Mouse (Mus musculus): ENCODE data around the gene Hes2. TPM values are rescaled to one million over a fixed set of nuclear protein-coding genes. Genes with fewer than 3 reads are reported as not detected.

The Hes2 gene
- polyA plus RNA-seq, 1 experiment: 0.39 TPM

DNA sequence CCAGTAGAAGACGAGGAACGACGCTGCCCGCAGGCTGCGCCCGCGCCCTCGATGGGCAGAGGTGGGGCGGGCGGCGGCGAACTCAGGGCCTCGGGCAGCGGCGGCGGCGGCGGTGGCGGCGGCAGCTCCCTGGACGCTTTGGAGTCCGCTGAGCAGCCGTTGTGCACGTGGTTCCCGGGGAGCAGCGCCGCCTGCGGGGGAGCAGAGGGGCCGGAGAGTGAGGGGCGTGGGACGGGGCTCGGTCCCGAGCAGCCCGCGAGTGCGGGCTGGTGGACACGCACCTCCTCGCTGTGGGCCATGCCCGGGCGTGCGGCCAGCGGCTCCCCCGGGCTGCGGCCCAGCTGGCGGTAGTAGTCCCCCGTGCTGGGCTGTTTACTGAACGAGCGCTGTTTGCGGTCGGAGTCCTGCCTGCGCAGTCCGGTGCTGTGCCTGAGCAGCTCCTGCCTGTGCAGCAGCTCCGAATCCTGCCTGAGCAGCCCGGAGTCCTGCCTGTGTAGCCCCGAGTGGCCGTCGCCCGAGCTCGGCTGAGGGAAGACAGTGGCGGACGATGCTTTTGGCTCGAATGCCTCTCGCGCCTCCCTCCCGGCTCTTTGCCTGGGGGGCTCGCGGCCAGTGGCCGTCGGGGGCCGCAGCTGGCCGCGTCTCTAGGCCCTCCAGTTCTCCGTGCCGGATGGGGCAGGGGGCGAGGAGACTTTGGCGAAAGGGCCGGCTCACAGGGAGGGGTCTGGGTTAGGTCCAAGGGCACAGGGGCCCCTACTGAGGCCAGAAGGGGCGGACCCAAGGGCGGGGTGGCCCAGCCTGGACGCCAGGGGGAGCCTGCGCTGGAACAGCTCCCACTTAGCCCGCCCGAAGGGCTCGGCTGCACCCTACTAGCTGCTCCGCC lies 27.7 kb upstream of the Hes2 start:
- peaks cover 8% of the 10 kb centered on the region for H3K4me1 ChIP-seq (ENCODE audit: control insufficient read depth, insufficient read depth, low read length)
- TF ChIP-seq CTCF (IDR thresholded peaks at IDR 0.05; ENCODE audit: low read depth, low read length) (peak; percentile 33), POLR2A (IDR thresholded peaks at IDR 0.05; ENCODE audit: insufficient read depth, low read length) (no peak)

DNA sequence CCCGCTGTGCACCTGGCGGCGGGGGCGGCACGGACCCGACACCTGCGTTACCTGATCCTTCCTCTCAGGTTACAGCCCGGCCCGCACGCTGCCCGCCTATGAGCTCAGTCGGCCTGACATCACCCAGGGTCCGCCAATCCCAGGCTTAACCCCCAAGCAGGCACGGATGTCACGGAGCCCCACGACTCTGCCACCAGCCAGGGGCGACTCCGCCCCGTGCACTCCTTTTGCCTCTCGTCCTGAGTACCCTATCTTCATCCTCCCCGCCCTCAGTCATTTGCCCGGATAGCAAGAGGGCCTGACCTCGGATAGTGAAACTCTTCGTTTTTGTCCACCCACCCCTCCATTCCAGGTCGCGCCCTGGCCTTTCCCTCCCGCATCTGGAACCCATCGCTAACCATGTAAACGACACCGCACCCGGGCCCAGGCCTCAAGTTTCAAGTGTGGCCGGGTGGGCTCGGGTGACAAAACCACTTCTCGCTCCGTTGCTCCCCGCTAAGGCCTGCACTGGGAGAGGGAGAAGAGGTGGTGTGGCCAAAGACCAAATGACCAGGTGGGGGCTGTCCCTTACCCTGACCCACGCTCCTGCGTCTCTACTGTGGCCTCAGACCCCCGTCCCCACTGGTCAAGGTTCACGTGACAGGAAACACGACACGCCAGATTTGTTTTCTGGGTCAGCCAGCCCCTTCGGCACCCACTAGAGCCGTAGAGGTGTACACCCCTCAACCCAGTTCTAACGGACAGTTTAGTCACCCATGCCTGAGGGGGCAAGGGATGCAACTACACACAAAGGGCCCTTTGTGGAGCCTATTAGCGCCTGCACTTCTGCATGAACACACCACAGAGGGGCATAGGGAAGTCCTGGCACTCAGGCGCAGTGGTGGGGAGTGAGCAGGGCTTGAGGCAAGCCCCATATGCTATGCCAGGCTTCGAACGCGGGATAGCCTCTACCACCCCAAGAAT lies 26.6 kb upstream of the Hes2 start:
- H3K4me1 ChIP-seq (ENCODE audit: control insufficient read depth, insufficient read depth, low read length): peaks cover 11% of the 10 kb centered on the region
- H3K27me3 ChIP-seq (ENCODE audit: control insufficient read depth, insufficient read depth, low read length, poor library complexity, severe bottlenecking): no peaks in the 10 kb centered on the region; the same call in 1 of the 2 replicates
- no peaks in the 10 kb centered on the region for H3K36me3 ChIP-seq (ENCODE audit: control insufficient read depth, insufficient read depth, low read length, poor library complexity, severe bottlenecking)
- no peaks in the 10 kb centered on the region for H3K9me3 ChIP-seq (replicated peaks; ENCODE audit: control insufficient read depth, insufficient read depth, low read length, poor library complexity, severe bottlenecking)
- H3K9ac ChIP-seq (ENCODE audit: low read depth, poor library complexity, severe bottlenecking): peak overlapping the region; percentile 79
- H3K27ac ChIP-seq (ENCODE audit: insufficient read depth, low read length): no peak overlapping the region
- TF ChIP-seq EP300 (IDR thresholded peaks at IDR 0.05; ENCODE audit: insufficient read depth, low read depth, low read length): peak; percentile 85
- TF ChIP-seq CTCF (IDR thresholded peaks at IDR 0.05; ENCODE audit: low read depth, low read length): no peak
- H3K4me3 ChIP-seq (ENCODE audit: low read depth, low read length): peak overlapping the region; percentile 94

More for the DNA sequence above, 27.7 kb upstream of the Hes2 start:
- H3K9me3 ChIP-seq (replicated peaks; ENCODE audit: control insufficient read depth, insufficient read depth, low read length, poor library complexity, severe bottlenecking): no peaks in the 10 kb centered on the region
- H3K27ac ChIP-seq (ENCODE audit: insufficient read depth, low read length): peak overlapping the region; percentile 10; the same call in 1 of the 2 replicates
- H3K9ac ChIP-seq (ENCODE audit: low read depth, poor library complexity, severe bottlenecking): peak overlapping the region; percentile 79
- H3K27me3 ChIP-seq (ENCODE audit: control insufficient read depth, insufficient read depth, low read length, poor library complexity, severe bottlenecking): no peaks in the 10 kb centered on the region; the same call in 1 of the 2 replicates
- H3K36me3 ChIP-seq (ENCODE audit: control insufficient read depth, insufficient read depth, low read length, poor library complexity, severe bottlenecking): no peaks in the 10 kb centered on the region
- peak overlapping the region; percentile 94 for H3K4me3 ChIP-seq (ENCODE audit: low read depth, low read length)

DNA sequence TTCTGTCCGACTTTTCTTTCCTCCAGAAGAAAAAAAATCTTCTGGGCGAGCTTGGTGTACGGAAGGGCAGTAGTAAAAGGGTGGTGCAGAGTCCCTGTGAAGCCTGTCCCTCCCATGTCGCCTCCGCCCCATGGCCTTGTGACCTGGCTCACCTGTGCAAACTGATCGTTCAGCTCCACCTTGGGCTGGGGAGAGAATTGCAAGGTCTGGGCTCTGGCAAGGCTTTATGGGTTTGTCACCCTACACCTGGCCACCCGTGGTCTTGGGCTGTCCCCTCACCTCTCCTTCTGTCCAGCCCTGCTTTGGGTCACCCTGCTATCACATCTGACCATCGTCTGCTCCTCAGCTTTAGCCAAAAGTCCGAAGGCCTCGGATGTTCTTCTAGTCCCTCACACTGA lies 25.9 kb upstream of the Hes2 start:
- Histone ChIP-seq H3K4me1 (ENCODE audit: control insufficient read depth, insufficient read depth, low read length) (peaks cover 11% of the 10 kb centered on the region), H3K4me3 (ENCODE audit: low read depth, low read length) (no peak overlapping the region; the same call in 1 of the 2 replicates), H3K27me3 (ENCODE audit: control insufficient read depth, insufficient read depth, low read length, poor library complexity, severe bottlenecking) (no peaks in the 10 kb centered on the region; the same call in 1 of the 2 replicates), H3K9ac (ENCODE audit: low read depth, poor library complexity, severe bottlenecking) (no peak overlapping the region), H3K9me3 (replicated peaks; ENCODE audit: control insufficient read depth, insufficient read depth, low read length, poor library complexity, severe bottlenecking) (no peaks in the 10 kb centered on the region), H3K27ac (ENCODE audit: insufficient read depth, low read length) (no peak overlapping the region), H3K36me3 (ENCODE audit: control insufficient read depth, insufficient read depth, low read length, poor library complexity, severe bottlenecking) (no peaks in the 10 kb centered on the region)
- peak; percentile 15 for TF ChIP-seq CTCF (IDR thresholded peaks at IDR 0.05; ENCODE audit: low read depth, low read length)
- no peak for TF ChIP-seq POLR2A (IDR thresholded peaks at IDR 0.05; ENCODE audit: insufficient read depth, low read length)
- peak; percentile 60; the same call in 1 of the 2 replicates for TF ChIP-seq EP300 (IDR thresholded peaks at IDR 0.05; ENCODE audit: insufficient read depth, low read depth, low read length)

DNA sequence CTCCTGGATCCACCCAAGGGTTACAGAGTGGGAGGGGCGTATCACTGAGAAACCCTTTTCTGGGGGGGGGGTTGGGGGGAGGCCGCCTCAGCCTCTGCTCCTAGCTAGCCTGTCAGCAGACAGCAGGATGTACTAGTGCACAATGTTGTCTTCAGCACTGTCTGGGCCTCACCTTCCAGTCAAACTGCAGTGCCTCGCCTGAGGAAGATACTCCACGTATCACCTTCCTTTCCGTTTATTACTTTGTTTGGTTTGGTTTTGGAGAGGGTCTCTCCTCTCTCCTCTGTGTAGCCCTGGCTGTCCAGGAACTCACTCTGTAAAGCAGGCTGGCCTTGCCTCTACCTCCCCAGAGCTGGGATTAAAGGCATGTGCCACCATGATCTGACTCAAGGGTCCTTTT lies 25.5 kb upstream of the Hes2 start:
- H3K4me1 ChIP-seq (ENCODE audit: control insufficient read depth, insufficient read depth, low read length): peaks cover 11% of the 10 kb centered on the region
- no peak overlapping the region for H3K4me3 ChIP-seq (ENCODE audit: low read depth, low read length)

DNA sequence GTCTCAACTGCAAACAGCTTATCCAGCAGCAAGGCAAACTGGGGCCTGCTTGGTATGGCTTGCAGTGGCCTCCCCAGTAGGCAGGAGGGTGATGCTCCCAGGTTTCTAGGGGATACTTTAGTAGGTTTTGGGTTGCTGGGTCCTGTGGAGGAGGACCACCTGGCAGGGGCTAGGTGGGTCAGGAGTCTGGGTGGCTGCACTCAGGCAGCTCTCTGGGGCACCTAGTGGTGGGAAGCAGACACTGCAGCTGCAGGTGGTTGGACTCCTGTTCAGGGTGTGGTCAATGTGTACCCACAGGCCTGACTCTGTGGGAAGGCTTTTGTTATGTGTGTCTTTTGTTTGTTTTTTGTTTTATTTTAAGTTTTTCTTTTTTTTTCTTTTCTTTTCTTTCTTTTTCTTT lies 24.2 kb upstream of the Hes2 start:
- H3K27ac ChIP-seq (ENCODE audit: insufficient read depth, low read length): no peak overlapping the region
- H3K9ac ChIP-seq (ENCODE audit: low read depth, poor library complexity, severe bottlenecking): no peak overlapping the region
- peaks cover 8% of the 10 kb centered on the region for H3K4me1 ChIP-seq (ENCODE audit: control insufficient read depth, insufficient read depth, low read length)
- peak; percentile 85 for TF ChIP-seq CTCF (IDR thresholded peaks at IDR 0.05; ENCODE audit: low read depth, low read length)
- 0 out of 2 replicates have a peak, but pooled peaks have one; percentile 41 for TF ChIP-seq EP300 (IDR thresholded peaks at IDR 0.05; ENCODE audit: insufficient read depth, low read depth, low read length)
- no peak for TF ChIP-seq POLR2A (IDR thresholded peaks at IDR 0.05; ENCODE audit: insufficient read depth, low read length)
- no peak overlapping the region for H3K4me3 ChIP-seq (ENCODE audit: low read depth, low read length)
- H3K9me3 ChIP-seq (replicated peaks; ENCODE audit: control insufficient read depth, insufficient read depth, low read length, poor library complexity, severe bottlenecking): no peaks in the 10 kb centered on the region
- no peaks in the 10 kb centered on the region for H3K36me3 ChIP-seq (ENCODE audit: control insufficient read depth, insufficient read depth, low read length, poor library complexity, severe bottlenecking)
- no peaks in the 10 kb centered on the region; the same call in 1 of the 2 replicates for H3K27me3 ChIP-seq (ENCODE audit: control insufficient read depth, insufficient read depth, low read length, poor library complexity, severe bottlenecking)

More for the DNA sequence above, 25.5 kb upstream of the Hes2 start:
- Histone ChIP-seq H3K9me3 (replicated peaks; ENCODE audit: control insufficient read depth, insufficient read depth, low read length, poor library complexity, severe bottlenecking) (no peaks in the 10 kb centered on the region), H3K36me3 (ENCODE audit: control insufficient read depth, insufficient read depth, low read length, poor library complexity, severe bottlenecking) (no peaks in the 10 kb centered on the region), H3K27me3 (ENCODE audit: control insufficient read depth, insufficient read depth, low read length, poor library complexity, severe bottlenecking) (no peaks in the 10 kb centered on the region; the same call in 1 of the 2 replicates), H3K9ac (ENCODE audit: low read depth, poor library complexity, severe bottlenecking) (no peak overlapping the region), H3K27ac (ENCODE audit: insufficient read depth, low read length) (no peak overlapping the region)
- TF ChIP-seq CTCF (IDR thresholded peaks at IDR 0.05; ENCODE audit: low read depth, low read length): no peak
- no peak for TF ChIP-seq EP300 (IDR thresholded peaks at IDR 0.05; ENCODE audit: insufficient read depth, low read depth, low read length)
- TF ChIP-seq POLR2A (IDR thresholded peaks at IDR 0.05; ENCODE audit: insufficient read depth, low read length): no peak
